10 mouse cellular contexts compared by ENCODE assay signal in the genomic region with DNA sequence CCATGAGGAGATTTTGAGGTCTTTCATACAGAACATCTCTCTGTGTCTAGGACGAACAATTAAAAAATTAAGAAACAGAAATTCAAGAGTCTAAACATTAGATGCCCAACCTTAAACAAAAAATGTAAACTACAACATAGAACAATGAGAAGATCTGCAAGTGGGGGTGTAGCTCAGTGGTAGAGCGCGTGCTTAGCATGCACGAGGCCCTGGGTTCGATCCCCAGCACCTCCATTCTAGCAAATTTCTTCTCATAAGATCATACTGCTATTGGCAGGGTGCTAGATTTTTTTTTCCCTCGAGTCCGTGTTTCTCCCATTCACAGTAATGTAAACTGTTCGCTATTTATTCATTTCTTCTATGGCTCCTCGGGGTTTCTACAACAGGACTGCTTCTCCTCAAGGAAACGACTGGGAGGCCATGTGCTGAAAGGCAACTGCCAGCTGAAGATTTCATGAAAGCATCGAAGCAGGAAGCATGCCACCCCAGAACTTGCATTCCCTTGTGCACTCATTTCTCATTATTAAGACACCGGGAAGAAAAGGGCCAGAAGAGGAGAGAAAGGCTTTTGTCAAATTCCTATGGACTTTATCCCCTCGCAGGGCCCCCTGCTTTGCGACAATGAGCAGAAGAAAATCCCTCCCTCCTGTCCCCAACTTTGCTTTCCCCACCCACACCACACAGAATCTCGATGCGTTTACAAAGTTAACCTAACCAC. TPM values are rescaled to one million over a fixed set of nuclear protein-coding genes. Genes with fewer than 3 reads are reported as not detected.
DNase-seq lines count a peak whose midpoint lies in the region; ATAC-seq and TF ChIP-seq lines count a peak whose summit lies in the region.
"Had no signal": no experiment of that assay in that cellular context is flagged by ENCODE, and none has a peak within 500 bp of the region (broad histone marks: within the 10 kb centered on the region; RNA-seq: fewer than 3 reads in every experiment).

No protein-coding gene starts in this region.

- ATAC-seq in forebrain, embryonic 16.5 days = no peak
- peak; percentile 73; the same call in 1 of the 2 replicates for ATAC-seq in liver, embryonic 14.5 days (ENCODE audit: insufficient read depth)
- ATAC-seq: Patski had no signal

- no peaks in the 10 kb centered on the region for H3K4me1 ChIP-seq in forebrain, embryonic 16.5 days (replicated peaks; ENCODE audit: control insufficient read depth, insufficient read depth, low read length)
- peaks cover 0 to 9% of the 10 kb centered on the region in 2 experiments; a peak in 2 of 4 replicates for H3K4me1 ChIP-seq in liver, embryonic 14.5 days (replicated peaks; ENCODE audit: control insufficient read depth in 2 of 2, insufficient read depth in 2 of 2, low read length in 1 of 2)

- no peak overlapping the region for H3K9ac ChIP-seq in forebrain, embryonic 16.5 days (replicated peaks; ENCODE audit: low read depth, low read length)
- peak overlapping the region; percentile 5; the same call in 1 of the 2 replicates for H3K9ac ChIP-seq in liver, embryonic 14.5 days (replicated peaks)

- intact Hi-C loops in heart, postnatal 10 days (cut with DNase I) = no loop called here

- no peak for TF ChIP-seq CTCF in liver, embryonic 14.5 days (IDR thresholded peaks at IDR 0.05; ENCODE audit: low read depth)

- DNase-seq in heart, adult 8-10 months (ENCODE audit: low spot score) = peak; percentile 26
- no peak for DNase-seq in heart, postnatal 10 days
- peak; percentile 80 for DNase-seq in ES-CJ7 (ENCODE audit: low read depth, low spot score)
- DNase-seq in liver, embryonic 14.5 days (ENCODE audit: low read depth in 3 of 3, low spot score in 3 of 3) = peak in 1 of 3 experiments; percentile 48
- DNase-seq in urinary bladder, adult 18-20 months (ENCODE audit: low spot score in 2 of 2) = no peak
- no peak for DNase-seq in cerebellum, adult 11 months
- no peak for DNase-seq in cerebellum, postnatal 36 days

- 5% methylated on average over 16 of the region's 16 CpGs for WGBS in forebrain, embryonic 16.5 days
- WGBS in liver, embryonic 14.5 days (ENCODE audit: insufficient replicate concordance) = 4% methylated on average over 16 of the region's 16 CpGs

- H3K4me2 ChIP-seq in forebrain, embryonic 16.5 days (ENCODE audit: low read length) = peak overlapping the region; percentile 17
- peak overlapping the region; percentile 78 for H3K4me2 ChIP-seq in liver, embryonic 14.5 days (ENCODE audit: low read depth)

- no peaks in the 10 kb centered on the region for H3K36me3 ChIP-seq in forebrain, embryonic 16.5 days (ENCODE audit: control insufficient read depth, insufficient read depth)
- no peaks in the 10 kb centered on the region for H3K36me3 ChIP-seq in liver, embryonic 14.5 days (replicated peaks; ENCODE audit: control insufficient read depth, insufficient read depth, low read depth)

- H3K4me3 ChIP-seq in forebrain, embryonic 16.5 days (replicated peaks; ENCODE audit: low read length) = peak overlapping the region; percentile 17; the same call in 1 of the 2 replicates
- peak overlapping the region; percentile 46 to 71 for H3K4me3 ChIP-seq in liver, embryonic 14.5 days (ENCODE audit: insufficient read depth in 1 of 2, low read depth in 2 of 2, low read length in 2 of 2)

- no peak for TF ChIP-seq EP300 in liver, embryonic 14.5 days (IDR thresholded peaks at IDR 0.05; ENCODE audit: low read depth)

- peaks cover 10% of the 10 kb centered on the region; the same call in 1 of the 2 replicates for H3K27me3 ChIP-seq in forebrain, embryonic 16.5 days (replicated peaks; ENCODE audit: control insufficient read depth, insufficient read depth, low read length)
- H3K27me3 ChIP-seq in liver, embryonic 14.5 days (ENCODE audit: control insufficient read depth, insufficient read depth, low read length) = no peaks in the 10 kb centered on the region
- H3K27me3 ChIP-seq: Patski had no signal

- H3K27ac ChIP-seq in forebrain, embryonic 16.5 days (ENCODE audit: low read length) = no peak overlapping the region
- H3K27ac ChIP-seq in liver, embryonic 14.5 days = no peak overlapping the region

- H3K9me3 ChIP-seq in forebrain, embryonic 16.5 days (ENCODE audit: control insufficient read depth, low read length) = no peaks in the 10 kb centered on the region
- no peaks in the 10 kb centered on the region for H3K9me3 ChIP-seq in liver, embryonic 14.5 days (ENCODE audit: control insufficient read depth, low read length)

RNA-seq across cellular contexts. Expression of a gene that starts 50.0 kb away (rescaled TPM):
- not detected for total RNA-seq in heart, adult 8-10 months (2022)
- total RNA-seq in heart, postnatal 10 days (2021) = not detected
- not detected in 2 replicates for polyA plus RNA-seq in forebrain, embryonic 16.5 days (2015; fragmentation: Nextera tagmentation; extraction: Ambion mirVana)
- not detected in 2 replicates for polyA plus RNA-seq in liver, embryonic 14.5 days (2012; rRNA removed)
- not detected in 2 replicates for polyA plus RNA-seq in liver, embryonic 14.5 days (2014; fragmentation: Nextera tagmentation; extraction: Ambion mirVana)
- total RNA-seq: layer of hippocampus, postnatal 25 days had no signal
- polyA plus RNA-seq: Patski had no signal

Comparison
In these comparisons a context has a peak if more than half of its experiments do, and no peak if none do; other contexts are left out.
1. DNase-seq: peak in heart, adult 8-10 months (single experiment) and ES-CJ7 (single experiment); none in heart, postnatal 10 days (0 of 2), urinary bladder, adult 18-20 months (0 of 2), cerebellum, adult 11 months (single experiment) and cerebellum, postnatal 36 days (0 of 2).